Mouse (Mus musculus) ES-Bruce4 (cell line): ENCODE measurements around the gene Arpc5. TPM values are rescaled to one million over a fixed set of nuclear protein-coding genes. Genes with fewer than 3 reads are reported as not detected.
A peak's percentile ranks its signal among the peaks of the same experiment; 100 is the strongest.

Experiments
- H3K27ac ChIP-seq: 2 replicates; pipeline ENCODE4 v1.5.1; 2012; ENCODE audit warnings: low read length, inconsistent platforms; ENCODE audit not compliant: insufficient read depth
- H3K27me3 ChIP-seq: 2 replicates; pipeline ENCODE4 v1.6.1; 2012; ENCODE audit warnings: mild to moderate bottlenecking, low read length, inconsistent platforms; ENCODE audit not compliant: control insufficient read depth, poor library complexity, insufficient read depth, severe bottlenecking
- H3K36me3 ChIP-seq: 2 replicates; pipeline ENCODE4 v1.6.1; 2012; ENCODE audit warnings: inconsistent platforms, mild to moderate bottlenecking, low read length, moderate library complexity; ENCODE audit not compliant: control insufficient read depth, poor library complexity, insufficient read depth, severe bottlenecking
- H3K4me1 ChIP-seq: one replicate; pipeline ENCODE4 v1.8.1; 2011; ENCODE audit warnings: low read length; ENCODE audit not compliant: control insufficient read depth, insufficient read depth
- H3K4me3 ChIP-seq: 2 replicates; pipeline ENCODE4 v1.5.1; 2011; ENCODE audit warnings: low read depth, mild to moderate bottlenecking, low read length
- H3K9ac ChIP-seq: 2 replicates; pipeline ENCODE4 v1.6.1; 2012; ENCODE audit warnings: low read depth, mild to moderate bottlenecking, inconsistent platforms; ENCODE audit not compliant: poor library complexity, severe bottlenecking
- H3K9me3 ChIP-seq: replicated peaks from 2 replicates; pipeline ENCODE4 v1.6.1; 2012; ENCODE audit warnings: mild to moderate bottlenecking, low read length, inconsistent platforms; ENCODE audit not compliant: control insufficient read depth, poor library complexity, insufficient read depth, severe bottlenecking
- CTCF ChIP-seq: IDR thresholded peaks from one replicate; pipeline ENCODE4 v1.8.1; 2011; ENCODE audit warnings: low read depth, low read length
- EP300 ChIP-seq: IDR thresholded peaks from 2 replicates; pipeline ENCODE4 v1.6.1; 2011; ENCODE audit warnings: low read depth, low read length; ENCODE audit not compliant: insufficient read depth
- POLR2A ChIP-seq: IDR thresholded peaks from one replicate; pipeline ENCODE4 v1.8.1; 2011; ENCODE audit warnings: low read length; ENCODE audit not compliant: insufficient read depth
- polyA plus RNA-seq: library from polyadenylated mRNA; stranded (reverse); fragments of >200 nt; gene quantifications from 2 replicates; pipeline ENCODE4 v1.2.4, GENCODE M21; 2011; ENCODE audit warnings: low read depth; ENCODE audit not compliant: missing spikeins, insufficient read depth, insufficient read length

Arpc5 gene
- polyA plus RNA-seq, 1 experiment = 113 TPM

GRCm38 (mm10) chr1:152817027-152817769 lies 50.9 kb downstream of the Arpc5 start:
- no peaks in the 10 kb centered on the region for H3K9me3 ChIP-seq
- TF ChIP-seq POLR2A (no peak), CTCF (no peak), EP300 (peak; percentile 69; the same call in 1 of the 2 replicates)
- no peaks in the 10 kb centered on the region for H3K27me3 ChIP-seq
- no peak overlapping the region for H3K9ac ChIP-seq
- H3K27ac ChIP-seq = no peak overlapping the region
- H3K4me3 ChIP-seq = no peak overlapping the region
- H3K36me3 ChIP-seq = no peaks in the 10 kb centered on the region
- H3K4me1 ChIP-seq = peaks cover 9% of the 10 kb centered on the region

DNA sequence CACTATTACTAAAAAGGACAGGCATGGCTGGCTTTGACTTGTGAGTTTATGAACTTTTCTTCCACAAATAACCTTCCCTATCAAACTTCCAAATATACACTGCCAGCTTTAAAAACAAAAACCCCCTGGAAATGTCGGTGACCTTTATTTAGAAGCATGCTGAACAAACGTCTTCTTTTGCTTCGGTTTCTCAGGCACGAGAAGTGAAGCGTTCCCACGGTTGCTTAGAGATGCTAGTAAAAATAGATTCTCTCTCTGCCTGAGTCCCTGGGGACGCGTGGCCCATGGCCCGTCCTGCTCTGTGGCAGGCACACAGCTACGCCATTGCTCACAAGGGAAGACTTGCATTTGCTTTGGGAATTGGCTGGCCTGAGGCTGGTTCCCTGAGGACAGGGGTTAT lies 51.5 kb downstream of the Arpc5 start:
- Histone ChIP-seq H3K27ac (no peak overlapping the region), H3K27me3 (no peaks in the 10 kb centered on the region), H3K9me3 (no peaks in the 10 kb centered on the region), H3K4me3 (no peak overlapping the region), H3K9ac (no peak overlapping the region), H3K4me1 (peaks cover 9% of the 10 kb centered on the region), H3K36me3 (no peaks in the 10 kb centered on the region)
- TF ChIP-seq CTCF (no peak), EP300 (no peak)

DNA sequence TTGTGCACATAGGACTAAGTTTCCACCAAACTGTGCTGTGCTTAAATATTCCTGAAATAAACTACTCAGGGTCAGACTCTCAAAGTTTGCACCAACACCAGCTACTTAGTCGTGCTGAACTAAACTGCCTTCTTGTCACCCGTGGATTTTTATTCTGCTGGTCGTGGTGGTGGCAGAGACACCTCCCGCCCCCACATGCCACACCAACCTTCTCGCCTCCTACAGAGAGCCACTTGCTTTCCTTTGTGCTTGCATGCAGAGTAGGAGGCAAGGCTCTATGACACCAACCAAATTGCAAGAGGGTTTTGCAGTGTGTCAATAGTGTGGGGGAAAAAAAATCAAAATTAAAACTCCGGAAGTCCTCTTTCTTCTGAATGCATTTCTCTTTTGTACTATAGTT lies 53.2 kb downstream of the Arpc5 start:
- H3K27me3 ChIP-seq = no peaks in the 10 kb centered on the region
- no peak overlapping the region for H3K4me3 ChIP-seq
- H3K27ac ChIP-seq = no peak overlapping the region
- no peaks in the 10 kb centered on the region for H3K36me3 ChIP-seq
- no peak overlapping the region for H3K9ac ChIP-seq
- no peaks in the 10 kb centered on the region for H3K9me3 ChIP-seq
- TF ChIP-seq EP300 (no peak), POLR2A (no peak), CTCF (no peak)
- H3K4me1 ChIP-seq = peaks cover 9% of the 10 kb centered on the region

DNA sequence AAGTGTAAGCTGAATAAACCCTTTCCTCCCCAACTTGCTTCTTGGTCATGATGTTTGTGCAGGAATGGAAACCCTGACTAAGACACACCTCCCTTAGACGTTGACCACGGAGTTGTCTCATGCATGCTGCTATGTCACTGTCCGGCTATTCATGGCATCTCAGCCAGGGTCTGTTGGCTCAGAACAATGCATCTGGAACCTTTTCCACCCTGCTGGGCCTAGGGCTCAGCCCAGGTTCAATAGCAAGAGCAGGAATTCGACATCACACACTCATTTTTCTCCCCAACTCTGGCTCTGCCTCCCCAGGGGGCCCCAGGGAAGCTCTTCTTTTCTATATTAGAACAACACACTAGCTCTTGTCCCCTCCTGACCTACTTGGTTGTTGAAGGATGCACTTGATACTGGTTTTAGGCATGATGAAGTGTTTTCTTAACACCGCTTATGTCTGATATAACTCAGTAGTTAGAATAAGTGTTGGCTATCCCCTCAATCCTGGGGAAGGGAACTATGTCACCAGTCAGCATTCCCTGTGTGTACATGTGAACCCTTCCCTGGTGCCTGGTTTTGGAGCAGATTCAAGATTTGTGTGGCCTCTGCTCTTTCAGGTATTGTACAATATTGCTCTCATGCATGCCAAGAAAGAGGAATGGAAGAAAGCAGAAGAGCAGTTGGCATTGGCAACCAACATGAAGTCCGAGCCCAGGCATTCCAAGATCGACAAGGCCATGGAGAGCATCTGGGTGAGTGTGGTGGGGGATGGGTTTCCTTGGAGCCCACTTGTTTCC lies 54.8 kb downstream of the Arpc5 start:
- no peaks in the 10 kb centered on the region for H3K36me3 ChIP-seq
- no peak for TF ChIP-seq EP300
- TF ChIP-seq POLR2A = no peak
- TF ChIP-seq CTCF = no peak
- no peaks in the 10 kb centered on the region for H3K27me3 ChIP-seq
- H3K27ac ChIP-seq = no peak overlapping the region
- H3K4me1 ChIP-seq = peaks cover 9% of the 10 kb centered on the region
- no peaks in the 10 kb centered on the region for H3K9me3 ChIP-seq
- no peak overlapping the region for H3K4me3 ChIP-seq
- no peak overlapping the region for H3K9ac ChIP-seq

- TF ChIP-seq EP300 (no peak), CTCF (no peak), POLR2A (no peak)
- no peak overlapping the region for H3K4me3 ChIP-seq
- H3K9me3 ChIP-seq = no peaks in the 10 kb centered on the region
- no peak overlapping the region for H3K9ac ChIP-seq
- H3K4me1 ChIP-seq = peaks cover 9% of the 10 kb centered on the region
- no peaks in the 10 kb centered on the region for H3K27me3 ChIP-seq
- H3K36me3 ChIP-seq = no peaks in the 10 kb centered on the region
- no peak overlapping the region for H3K27ac ChIP-seq
Measured at GRCm38 (mm10) chr1:152821746-152822145, 55.4 kb downstream of the Arpc5 start.

- no peaks in the 10 kb centered on the region for H3K27me3 ChIP-seq
- H3K9ac ChIP-seq = no peak overlapping the region
- H3K4me3 ChIP-seq = no peak overlapping the region
- no peaks in the 10 kb centered on the region for H3K4me1 ChIP-seq
- H3K9me3 ChIP-seq = no peaks in the 10 kb centered on the region
- H3K36me3 ChIP-seq = no peaks in the 10 kb centered on the region
- no peak overlapping the region for H3K27ac ChIP-seq
- no peak for TF ChIP-seq CTCF
- TF ChIP-seq EP300 = no peak
- no peak for TF ChIP-seq POLR2A
Measured at GRCm38 (mm10) chr1:152824206-152824605, 57.9 kb downstream of the Arpc5 start.

Other genes with a start within 250 kb of the Arpc5 start
- gene Apobec4, start 16.0 kb upstream of the Arpc5 start, polyA plus RNA-seq = not detected in 2 replicates
- gene Rgl1, start 191 bp upstream of the Arpc5 start, polyA plus RNA-seq = 3.0 and 5.4 TPM in 2 replicates
- 1.4 and 1.6 TPM in 2 replicates for gene Ncf2, start 33.7 kb downstream of the Arpc5 start, polyA plus RNA-seq
- gene Smg7, start 136.1 kb downstream of the Arpc5 start, polyA plus RNA-seq = 144 and 156 TPM in 2 replicates
- 31.1 and 35.6 TPM in 2 replicates for gene Nmnat2, start 188.5 kb downstream of the Arpc5 start, polyA plus RNA-seq